Mouse (Mus musculus) heart, embryonic 12.5 days (tissue): Measurements from ENCODE around the gene Icam5. TPM values are rescaled to one million over a fixed set of nuclear protein-coding genes. Genes with fewer than 3 reads are reported as not detected.
"Not testable (repeated sequence)": the region's sequence is repeated elsewhere in the genome, so short reads cannot be mapped to it uniquely, and the experiment has no call there.

Experiments used
- ATAC-seq: fragments of 200-750 bp; cut with Nextera tagmentation; 2 replicates; pipeline ENCODE4 v1.8.0; 2017; ENCODE audit warnings: moderate TSS enrichment, moderate library complexity; ENCODE audit not compliant: insufficient number of reproducible peaks, low FRiP score
- H3K27ac ChIP-seq: fragments of 300-500 bp; sonication (generic); 2 replicates; pipeline ENCODE4 v1.5.1; 2016; ENCODE audit warnings: mild to moderate bottlenecking, moderate library complexity; ENCODE audit not compliant: poor library complexity, severe bottlenecking
- H3K27me3 ChIP-seq: fragments of 300-500 bp; sonication (generic); replicated peaks from 2 replicates; pipeline ENCODE4 v1.6.1; 2016; ENCODE audit warnings: mild to moderate bottlenecking, moderate library complexity
- H3K36me3 ChIP-seq: fragments of 300-500 bp; sonication (generic); 2 replicates; pipeline ENCODE4 v1.6.1; 2016; ENCODE audit warnings: mild to moderate bottlenecking, moderate library complexity
- H3K4me1 ChIP-seq: fragments of 300-500 bp; sonication (generic); replicated peaks from 2 replicates; pipeline ENCODE4 v1.6.1; 2016; ENCODE audit warnings: mild to moderate bottlenecking
- H3K4me2 ChIP-seq: fragments of 300-500 bp; sonication (generic); 2 replicates; pipeline ENCODE4 v1.6.1; 2016; ENCODE audit warnings: mild to moderate bottlenecking, moderate library complexity
- H3K4me3 ChIP-seq: fragments of 300-500 bp; sonication (generic); 2 replicates; pipeline ENCODE4 v1.5.1; 2016; ENCODE audit warnings: mild to moderate bottlenecking
- H3K9ac ChIP-seq: fragments of 300-500 bp; sonication (generic); 2 replicates; pipeline ENCODE4 v1.6.1; 2016; ENCODE audit warnings: mild to moderate bottlenecking, moderate library complexity
- H3K9me3 ChIP-seq: fragments of 300-500 bp; sonication (generic); replicated peaks from 2 replicates; pipeline ENCODE4 v1.6.1; 2016; ENCODE audit warnings: mild to moderate bottlenecking, moderate library complexity
- WGBS: fragments of 180-500 bp; shearing (Covaris S2); methylation state at CpG from one replicate; pipeline ENCODE4 v1.1.7; 2016; 5-methylcytosine and 5-hydroxymethylcytosine counted together
- polyA plus RNA-seq: library from polyadenylated mRNA; unstranded; fragments of >200 nt; fragmentation: Nextera tagmentation; extraction: Ambion mirVana; gene quantifications from 2 replicates; pipeline ENCODE4 v1.2.1, GENCODE M21; 2016

Gene Icam5
- polyA plus RNA-seq, 1 experiment from 2014 or later, result not detected

- 11% methylated on average over 20 of the region's 20 CpGs for WGBS
- Histone ChIP-seq H3K9me3 (peaks cover 7% of the 10 kb centered on the region; the same call in 1 of the 2 replicates), H3K27ac (no peak overlapping the region), H3K9ac (no peak overlapping the region), H3K27me3 (peaks cover 95% of the 10 kb centered on the region), H3K4me2 (peak overlapping the region; percentile 73; the same call in 1 of the 2 replicates), H3K4me3 (peak overlapping the region; percentile 39; the same call in 1 of the 2 replicates), H3K4me1 (peaks cover 54% of the 10 kb centered on the region), H3K36me3 (no peaks in the 10 kb centered on the region)
- no peak for ATAC-seq
Measured at GRCm38 (mm10) chr9:21036161-21036560, 4.3 kb downstream of the Icam5 start.

GRCm38 (mm10) chr9:21036666-21037065 lies 4.8 kb downstream of the Icam5 start:
- H3K27ac ChIP-seq, result no peak overlapping the region
- peaks cover 50% of the 10 kb centered on the region for H3K4me1 ChIP-seq
- 5% methylated on average over 22 of the region's 22 CpGs for WGBS
- H3K9me3 ChIP-seq, result peaks cover 7% of the 10 kb centered on the region; the same call in 1 of the 2 replicates
- H3K4me2 ChIP-seq, result peak overlapping the region; percentile 73
- H3K9ac ChIP-seq, result no peak overlapping the region
- ATAC-seq, result no peak
- peaks cover 92% of the 10 kb centered on the region for H3K27me3 ChIP-seq
- H3K36me3 ChIP-seq, result no peaks in the 10 kb centered on the region
- H3K4me3 ChIP-seq, result peak overlapping the region; percentile 39

- no peaks in the 10 kb centered on the region for H3K36me3 ChIP-seq
- H3K27ac ChIP-seq, result no peak overlapping the region
Measured at GRCm38 (mm10) chr9:21037481-21037891, 5.6 kb downstream of the Icam5 start.

GRCm38 (mm10) chr9:21039779-21040178 lies 7.9 kb downstream of the Icam5 start:
- Histone ChIP-seq H3K9me3 (peaks cover 7% of the 10 kb centered on the region; the same call in 1 of the 2 replicates), H3K27me3 (peaks cover 66% of the 10 kb centered on the region)

More at GRCm38 (mm10) chr9:21037481-21037891, 5.6 kb downstream of the Icam5 start:
- WGBS, result 3% methylated on average over 31 of the region's 31 CpGs
- peak; percentile 41 for ATAC-seq
- peaks cover 88% of the 10 kb centered on the region for H3K27me3 ChIP-seq
- H3K9ac ChIP-seq, result peak overlapping the region; percentile 46
- peak overlapping the region; percentile 73 for H3K4me2 ChIP-seq
- H3K4me3 ChIP-seq, result peak overlapping the region; percentile 39
- peaks cover 7% of the 10 kb centered on the region; the same call in 1 of the 2 replicates for H3K9me3 ChIP-seq
- peaks cover 42% of the 10 kb centered on the region for H3K4me1 ChIP-seq

GRCm38 (mm10) chr9:21041308-21041707 lies 9.4 kb downstream of the Icam5 start:
- no peak for ATAC-seq
- Histone ChIP-seq H3K4me3 (no peak overlapping the region), H3K4me1 (peaks cover 17% of the 10 kb centered on the region), H3K4me2 (no peak overlapping the region), H3K36me3 (no peaks in the 10 kb centered on the region), H3K9me3 (peaks cover 7% of the 10 kb centered on the region; the same call in 1 of the 2 replicates), H3K27me3 (peaks cover 51% of the 10 kb centered on the region), H3K9ac (no peak overlapping the region), H3K27ac (no peak overlapping the region)
- 32% methylated on average over 4 of the region's 4 CpGs for WGBS

More at GRCm38 (mm10) chr9:21039779-21040178, 7.9 kb downstream of the Icam5 start:
- Histone ChIP-seq H3K4me1 (peaks cover 27% of the 10 kb centered on the region), H3K4me2 (no peak overlapping the region), H3K9ac (no peak overlapping the region), H3K27ac (no peak overlapping the region), H3K4me3 (no peak overlapping the region), H3K36me3 (no peaks in the 10 kb centered on the region)
- WGBS, result 69% methylated on average over 3 of the region's 3 CpGs
- no peak for ATAC-seq

- H3K4me2 ChIP-seq, result no peak overlapping the region
- H3K4me1 ChIP-seq, result no peaks in the 10 kb centered on the region
- peaks cover 28% of the 10 kb centered on the region for H3K27me3 ChIP-seq
- WGBS, result 67% methylated on average over 4 of the region's 4 CpGs
- H3K27ac ChIP-seq, result no peak overlapping the region
- no peak overlapping the region for H3K4me3 ChIP-seq
- H3K9ac ChIP-seq, result no peak overlapping the region
- ATAC-seq, result no peak
- H3K36me3 ChIP-seq, result no peaks in the 10 kb centered on the region
- H3K9me3 ChIP-seq, result peaks cover 7% of the 10 kb centered on the region; the same call in 1 of the 2 replicates
Measured at GRCm38 (mm10) chr9:21043563-21043962, 11.7 kb downstream of the Icam5 start.

GRCm38 (mm10) chr9:21044785-21045184 lies 12.9 kb downstream of the Icam5 start:
- H3K4me2 ChIP-seq, H3K36me3 ChIP-seq, H3K27ac ChIP-seq, H3K4me3 ChIP-seq, H3K9ac ChIP-seq, ATAC-seq, H3K4me1 ChIP-seq, H3K9me3 ChIP-seq: not testable (repeated sequence)
- H3K27me3 ChIP-seq, result peaks cover 16% of the 10 kb centered on the region
- WGBS, result 68% methylated on average over 1 of the region's 1 CpGs

GRCm38 (mm10) chr9:21045235-21045634 lies 13.4 kb downstream of the Icam5 start:
- 82% methylated on average over 3 of the region's 3 CpGs for WGBS
- H3K4me2 ChIP-seq, result no peak overlapping the region

GRCm38 (mm10) chr9:21051578-21051977 lies 19.7 kb downstream of the Icam5 start:
- peaks cover 5% of the 10 kb centered on the region; the same call in 1 of the 2 replicates for H3K27me3 ChIP-seq
- no peak overlapping the region for H3K4me2 ChIP-seq
- WGBS, result 56% methylated on average over 10 of the region's 10 CpGs
- H3K36me3 ChIP-seq, result no peaks in the 10 kb centered on the region
- H3K9ac ChIP-seq, result no peak overlapping the region
- ATAC-seq, result no peak
- no peak overlapping the region for H3K4me3 ChIP-seq
- H3K27ac ChIP-seq, result no peak overlapping the region
- no peaks in the 10 kb centered on the region for H3K9me3 ChIP-seq
- no peaks in the 10 kb centered on the region for H3K4me1 ChIP-seq

More at GRCm38 (mm10) chr9:21045235-21045634, 13.4 kb downstream of the Icam5 start:
- Histone ChIP-seq H3K4me1 (no peaks in the 10 kb centered on the region), H3K27ac (no peak overlapping the region), H3K4me3 (no peak overlapping the region), H3K9me3 (no peaks in the 10 kb centered on the region), H3K27me3 (peaks cover 12% of the 10 kb centered on the region), H3K36me3 (no peaks in the 10 kb centered on the region), H3K9ac (no peak overlapping the region)
- ATAC-seq, result no peak

GRCm38 (mm10) chr9:21062928-21063327 lies 31.1 kb downstream of the Icam5 start:
- 85% methylated on average over 2 of the region's 2 CpGs for WGBS

GRCm38 (mm10) chr9:21067006-21067684 lies 35.3 kb downstream of the Icam5 start, which contains the start of gene Zglp1:
TSS of gene Zglp1 (minus strand) at chr9:21067093.
- Histone ChIP-seq H3K4me2 (no peak within 1 kb of the TSS), H3K27me3 (no peaks in the 10 kb centered on the region), H3K4me3 (no peak within 1 kb of the TSS), H3K36me3 (peaks cover 66% of the 10 kb centered on the region), H3K27ac (no peak within 1 kb of the TSS), H3K4me1 (peaks cover under 1% of the 10 kb centered on the region), H3K9me3 (no peaks in the 10 kb centered on the region), H3K9ac (no peak within 1 kb of the TSS)
- WGBS, result 79% methylated on average over 27 of the region's 27 CpGs
- no peak; the same call in 1 of the 2 replicates for ATAC-seq

More at GRCm38 (mm10) chr9:21062928-21063327, 31.1 kb downstream of the Icam5 start:
- Histone ChIP-seq H3K27ac (no peak overlapping the region), H3K9ac (no peak overlapping the region), H3K4me1 (no peaks in the 10 kb centered on the region), H3K27me3 (no peaks in the 10 kb centered on the region), H3K9me3 (0 out of 2 replicates have a peak, but pooled peaks cover 2% of the 10 kb centered on the region), H3K36me3 (peaks cover 48% of the 10 kb centered on the region), H3K4me2 (no peak overlapping the region), H3K4me3 (no peak overlapping the region)
- no peak for ATAC-seq
